Mouse (Mus musculus): ENCODE data around the gene Gm45234. TPM values are rescaled to one million over a fixed set of nuclear protein-coding genes. Genes with fewer than 3 reads are reported as not detected.

Gene Gm45234
- polyA plus RNA-seq, 1 experiment from 2014 or later = not detected

- H3K9me3 ChIP-seq = no peaks in the 10 kb centered on the region
- no peak for ATAC-seq (ENCODE audit: low FRiP score, low read depth)
- no peak overlapping the region for H3K4me3 ChIP-seq
- H3K9ac ChIP-seq = no peak overlapping the region
- 81% methylated on average over 4 of the region's 4 CpGs for WGBS
- H3K36me3 ChIP-seq = peaks cover 50% of the 10 kb centered on the region
- no peaks in the 10 kb centered on the region for H3K27me3 ChIP-seq (replicated peaks)
- no peak overlapping the region for H3K27ac ChIP-seq
- H3K4me2 ChIP-seq (replicated peaks) = no peak overlapping the region
- H3K4me1 ChIP-seq = 0 out of 2 replicates have a peak, but pooled peaks cover 3% of the 10 kb centered on the region
These were observed 56.5 kb downstream of the Gm45234 start for GRCm38 (mm10) chr6:124699366-124699765.

GRCm38 (mm10) chr6:124698751-124699150, 57.1 kb downstream of the Gm45234 start:
- 89% methylated on average over 6 of the region's 6 CpGs for WGBS
- H3K9me3 ChIP-seq = no peaks in the 10 kb centered on the region
- no peak overlapping the region for H3K4me2 ChIP-seq (replicated peaks)
- H3K4me3 ChIP-seq = no peak overlapping the region
- H3K9ac ChIP-seq = no peak overlapping the region
- H3K27ac ChIP-seq = no peak overlapping the region
- H3K36me3 ChIP-seq = peaks cover 44% of the 10 kb centered on the region
- ATAC-seq (ENCODE audit: low FRiP score, low read depth) = no peak
- H3K27me3 ChIP-seq (replicated peaks) = no peaks in the 10 kb centered on the region
- 0 out of 2 replicates have a peak, but pooled peaks cover 3% of the 10 kb centered on the region for H3K4me1 ChIP-seq

DNA sequence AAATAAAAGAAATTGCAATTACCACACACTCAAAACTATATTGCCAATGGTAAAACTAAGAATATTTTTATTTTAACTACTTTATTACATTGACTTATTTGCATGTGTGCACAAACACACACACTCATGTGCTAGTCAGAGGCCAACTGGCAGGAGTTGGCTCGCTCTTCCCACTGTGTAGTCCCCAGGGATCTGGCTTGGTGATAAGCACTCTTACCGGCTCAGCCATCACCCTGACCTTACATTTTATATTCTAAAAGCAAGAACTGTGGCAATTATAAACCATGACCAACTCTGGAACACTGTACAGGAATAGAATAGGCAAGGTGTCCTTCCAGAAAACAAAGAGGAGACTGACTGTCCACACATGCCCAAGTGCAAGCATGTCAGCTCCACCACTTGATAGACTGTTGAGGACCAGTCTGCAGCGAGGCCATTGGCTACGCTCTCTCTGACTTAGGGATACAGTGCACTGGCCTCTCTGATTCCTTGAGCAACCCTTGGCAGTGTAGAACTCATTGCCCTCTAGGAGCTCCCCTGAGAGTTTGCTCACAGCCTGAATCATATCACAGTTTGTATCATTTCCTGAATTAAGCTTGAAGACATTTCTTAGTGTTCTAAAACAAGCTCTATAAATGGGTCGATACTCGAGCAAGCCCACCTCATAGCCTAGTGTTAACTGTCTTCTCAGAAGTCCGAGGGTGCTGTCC, 59.2 kb downstream of the Gm45234 start:
- Histone ChIP-seq H3K4me1 (0 out of 2 replicates have a peak, but pooled peaks cover 3% of the 10 kb centered on the region), H3K9ac (no peak overlapping the region), H3K27ac (no peak overlapping the region), H3K27me3 (replicated peaks) (no peaks in the 10 kb centered on the region), H3K4me2 (replicated peaks) (no peak overlapping the region), H3K36me3 (peaks cover 23% of the 10 kb centered on the region; the same call in 1 of the 2 replicates), H3K4me3 (no peak overlapping the region), H3K9me3 (no peaks in the 10 kb centered on the region)
- WGBS = 95% methylated on average over 7 of the region's 7 CpGs
- no peak for ATAC-seq (ENCODE audit: low FRiP score, low read depth)

DNA sequence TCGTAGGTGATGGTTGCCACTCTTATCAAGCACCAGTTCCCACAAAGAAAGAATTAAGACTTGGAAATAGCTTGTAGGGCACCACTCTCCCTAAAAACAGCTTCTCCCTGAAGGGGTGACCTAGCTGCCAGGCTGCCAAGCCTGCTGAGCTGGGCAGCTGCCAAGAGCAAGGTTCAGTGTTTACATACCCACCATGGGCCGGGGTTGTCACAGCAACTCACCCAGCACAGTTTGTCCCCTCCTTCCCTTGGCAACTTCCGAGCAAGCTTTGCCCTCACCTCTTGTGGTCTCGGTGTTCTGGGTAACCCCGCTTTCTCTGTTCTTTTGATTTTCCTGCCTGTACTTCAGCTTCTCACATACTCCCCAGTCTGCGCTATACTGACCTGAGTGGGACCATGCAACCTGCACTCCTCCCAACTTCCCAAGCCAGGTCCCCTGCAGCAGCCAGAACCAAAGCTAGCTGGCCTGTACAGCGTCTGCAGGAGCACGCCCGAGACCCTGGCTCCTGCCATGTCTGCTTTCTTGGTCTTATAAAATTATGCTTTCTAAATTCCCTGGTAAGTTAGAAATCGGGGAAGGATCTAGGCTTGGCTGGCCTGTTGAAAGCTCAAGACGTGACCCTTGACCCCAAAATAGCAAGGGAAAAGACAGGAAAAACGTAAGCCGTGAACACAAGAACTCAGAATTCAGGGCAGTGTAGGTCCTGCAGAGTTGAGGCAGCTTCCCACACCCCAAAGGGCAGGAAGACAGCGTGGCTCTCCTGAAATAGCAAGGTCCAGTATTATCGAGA, 61.5 kb downstream of the Gm45234 start:
- H3K4me2 ChIP-seq (replicated peaks) = no peak overlapping the region
- H3K9me3 ChIP-seq = no peaks in the 10 kb centered on the region
- no peak overlapping the region for H3K9ac ChIP-seq
- H3K4me3 ChIP-seq = no peak overlapping the region
- 0 out of 2 replicates have a peak, but pooled peaks cover 4% of the 10 kb centered on the region for H3K36me3 ChIP-seq
- 0 out of 2 replicates have a peak, but pooled peaks cover 3% of the 10 kb centered on the region for H3K4me1 ChIP-seq
- WGBS = 86% methylated on average over 15 of the region's 15 CpGs
- ATAC-seq (ENCODE audit: low FRiP score, low read depth) = no peak
- no peaks in the 10 kb centered on the region for H3K27me3 ChIP-seq (replicated peaks)
- no peak overlapping the region for H3K27ac ChIP-seq

DNA sequence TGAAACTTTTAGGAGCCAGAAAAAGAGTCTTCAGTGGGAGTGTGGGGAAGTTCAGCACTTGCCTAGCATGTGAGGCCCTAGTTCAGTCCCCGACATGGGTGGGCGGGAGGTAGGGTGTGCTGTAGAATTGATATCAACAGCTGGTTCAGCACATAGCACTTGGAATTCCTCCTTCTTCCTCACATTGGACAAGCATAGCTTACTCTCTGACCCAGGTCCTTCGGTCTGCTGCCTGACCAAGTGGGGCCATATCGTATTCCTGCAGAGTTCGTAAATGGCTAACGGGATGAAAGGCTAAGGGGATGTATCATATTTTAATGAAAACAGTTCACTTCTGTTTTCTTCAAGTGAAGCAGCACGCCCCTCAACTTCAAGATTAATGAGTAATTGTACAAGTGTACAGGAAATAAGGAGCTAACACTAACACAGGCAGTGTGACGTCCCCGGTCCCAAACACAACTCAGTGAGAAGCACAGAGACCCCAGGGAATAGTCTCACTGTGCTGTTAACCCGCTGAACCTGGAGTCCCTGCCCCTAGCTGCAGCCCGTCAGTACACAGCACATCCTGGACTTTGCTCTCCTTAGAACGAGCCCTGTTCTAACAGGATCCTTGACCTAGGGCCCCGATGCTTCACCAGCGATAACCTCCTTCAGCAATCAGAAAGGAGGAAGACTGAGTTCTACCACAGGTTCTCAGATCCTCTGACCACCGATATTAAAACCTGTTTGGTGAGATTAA, 62.4 kb downstream of the Gm45234 start:
- Histone ChIP-seq H3K27me3 (replicated peaks) (no peaks in the 10 kb centered on the region), H3K27ac (no peak overlapping the region), H3K4me2 (replicated peaks) (no peak overlapping the region), H3K4me3 (no peak overlapping the region), H3K9me3 (no peaks in the 10 kb centered on the region), H3K36me3 (no peaks in the 10 kb centered on the region), H3K9ac (no peak overlapping the region), H3K4me1 (0 out of 2 replicates have a peak, but pooled peaks cover 3% of the 10 kb centered on the region)
- WGBS = 81% methylated on average over 15 of the region's 15 CpGs
- no peak for ATAC-seq (ENCODE audit: low FRiP score, low read depth)

DNA sequence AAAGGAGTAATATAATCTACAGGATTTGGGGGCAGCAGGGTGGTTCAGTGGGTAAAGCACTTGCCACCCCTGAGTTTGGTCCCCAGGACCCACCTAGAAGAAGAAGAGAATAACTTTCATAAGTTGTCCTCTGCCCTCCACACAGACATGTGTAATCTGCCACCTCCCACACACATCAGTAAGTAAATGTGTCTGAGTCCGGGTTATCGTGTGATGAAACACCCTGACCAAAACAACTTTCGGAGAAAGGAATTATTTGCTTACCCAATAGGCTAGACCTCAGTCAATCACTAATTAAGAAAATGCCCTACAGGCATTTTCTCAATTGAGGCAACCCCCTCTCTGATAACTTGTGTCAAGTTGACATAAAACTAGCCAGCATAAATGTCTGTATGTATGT, 65.3 kb downstream of the Gm45234 start:
- no peak overlapping the region for H3K9ac ChIP-seq
- 95% methylated on average over 3 of the region's 3 CpGs for WGBS
- H3K4me2 ChIP-seq (replicated peaks) = no peak overlapping the region
- no peak overlapping the region for H3K4me3 ChIP-seq
- H3K4me1 ChIP-seq = no peaks in the 10 kb centered on the region
- ATAC-seq (ENCODE audit: low FRiP score, low read depth) = no peak
- no peaks in the 10 kb centered on the region for H3K27me3 ChIP-seq (replicated peaks)
- H3K9me3 ChIP-seq = no peaks in the 10 kb centered on the region
- no peak overlapping the region for H3K27ac ChIP-seq
- no peaks in the 10 kb centered on the region for H3K36me3 ChIP-seq

MicroRNAs encoded within 50 kb of the gene (microRNA counts, 519-probe panel; counts per million panel counts)
- 342 counts per million, percentile 67 among the panel's probes with 10 or more counts for microRNA mmu-miR-141
- 342 counts per million, percentile 67 among the panel's probes with 10 or more counts for microRNA mmu-miR-200c

Small RNA genes within 50 kb of the gene (microRNA-seq; reads per million reads assigned to microRNA genes)
- gene Mir141 = 28.6 reads per million, percentile 34 among the genes with 10 or more reads in this experiment
- 156 reads per million, percentile 57 among the genes with 10 or more reads in this experiment for gene Mir200c

Other genes with a start within 250 kb of the Gm45234 start
- gene C1ra, start 243.6 kb downstream of the Gm45234 start, polyA plus RNA-seq (2016; fragmentation: Nextera tagmentation; extraction: Ambion mirVana) = 0.06 and 0.28 TPM in 2 replicates
- 0.34 and 0.42 TPM in 2 replicates for gene C1s1, start 213.7 kb downstream of the Gm45234 start, polyA plus RNA-seq (2016; fragmentation: Nextera tagmentation; extraction: Ambion mirVana)
- gene C1rb, start 185.7 kb downstream of the Gm45234 start, polyA plus RNA-seq (2016; fragmentation: Nextera tagmentation; extraction: Ambion mirVana) = not detected in 2 replicates
- gene C1s2, start 119.9 kb downstream of the Gm45234 start, polyA plus RNA-seq (2016; fragmentation: Nextera tagmentation; extraction: Ambion mirVana) = 0.08 TPM in 1 of 2 replicates, not detected in the other
- 39.0 and 44.0 TPM in 2 replicates for gene Lpcat3, start 93.0 kb downstream of the Gm45234 start, polyA plus RNA-seq (2016; fragmentation: Nextera tagmentation; extraction: Ambion mirVana)
- 159 and 161 TPM in 2 replicates for gene Emg1, start 43.8 kb downstream of the Gm45234 start, polyA plus RNA-seq (2016; fragmentation: Nextera tagmentation; extraction: Ambion mirVana)
- 312 and 315 TPM in 2 replicates for gene Phb2, start 43.7 kb downstream of the Gm45234 start, polyA plus RNA-seq (2016; fragmentation: Nextera tagmentation; extraction: Ambion mirVana)
- gene Ptpn6, start 17.3 kb downstream of the Gm45234 start, polyA plus RNA-seq (2016; fragmentation: Nextera tagmentation; extraction: Ambion mirVana) = 4.8 and 6.6 TPM in 2 replicates
- 527 and 552 TPM in 2 replicates for gene Grcc10, start 14.6 kb downstream of the Gm45234 start, polyA plus RNA-seq (2016; fragmentation: Nextera tagmentation; extraction: Ambion mirVana)
- gene Atn1, start 503 bp upstream of the Gm45234 start, polyA plus RNA-seq (2016; fragmentation: Nextera tagmentation; extraction: Ambion mirVana) = 16.8 and 17.4 TPM in 2 replicates
- 25.2 and 27.8 TPM in 2 replicates for gene Eno2, start 13.7 kb upstream of the Gm45234 start, polyA plus RNA-seq (2016; fragmentation: Nextera tagmentation; extraction: Ambion mirVana)
- 0.68 and 0.85 TPM in 2 replicates for gene Lrrc23, start 23.7 kb upstream of the Gm45234 start, polyA plus RNA-seq (2016; fragmentation: Nextera tagmentation; extraction: Ambion mirVana)
- gene Spsb2, start 52.6 kb upstream of the Gm45234 start, polyA plus RNA-seq (2016; fragmentation: Nextera tagmentation; extraction: Ambion mirVana) = 8.2 and 8.5 TPM in 2 replicates
- 461 and 485 TPM in 2 replicates for gene Tpi1, start 58.3 kb upstream of the Gm45234 start, polyA plus RNA-seq (2016; fragmentation: Nextera tagmentation; extraction: Ambion mirVana)
- 203 TPM in 2 replicates for gene Usp5, start 73.5 kb upstream of the Gm45234 start, polyA plus RNA-seq (2016; fragmentation: Nextera tagmentation; extraction: Ambion mirVana)
- gene Cdca3, start 73.5 kb upstream of the Gm45234 start, polyA plus RNA-seq (2016; fragmentation: Nextera tagmentation; extraction: Ambion mirVana) = 115 and 124 TPM in 2 replicates
- 0.50 and 0.52 TPM in 2 replicates for gene Gnb3, start 84.3 kb upstream of the Gm45234 start, polyA plus RNA-seq (2016; fragmentation: Nextera tagmentation; extraction: Ambion mirVana)
- 27.2 and 28.4 TPM in 2 replicates for gene P3h3, start 101.7 kb upstream of the Gm45234 start, polyA plus RNA-seq (2016; fragmentation: Nextera tagmentation; extraction: Ambion mirVana)
- gene Gpr162, start 108.0 kb upstream of the Gm45234 start, polyA plus RNA-seq (2016; fragmentation: Nextera tagmentation; extraction: Ambion mirVana) = 14.7 and 16.3 TPM in 2 replicates
- 0.06 TPM in 1 of 2 replicates, not detected in the other for gene Cd4, start 132.2 kb upstream of the Gm45234 start, polyA plus RNA-seq (2016; fragmentation: Nextera tagmentation; extraction: Ambion mirVana)
- 1.8 and 2.2 TPM in 2 replicates for gene Lag3, start 155.7 kb upstream of the Gm45234 start, polyA plus RNA-seq (2016; fragmentation: Nextera tagmentation; extraction: Ambion mirVana)
- gene Ptms, start 164.1 kb upstream of the Gm45234 start, polyA plus RNA-seq (2016; fragmentation: Nextera tagmentation; extraction: Ambion mirVana) = 718 and 773 TPM in 2 replicates
- gene Mlf2, start 175.4 kb upstream of the Gm45234 start, polyA plus RNA-seq (2016; fragmentation: Nextera tagmentation; extraction: Ambion mirVana) = 546 and 556 TPM in 2 replicates
- gene Cops7a, start 209.5 kb upstream of the Gm45234 start, polyA plus RNA-seq (2016; fragmentation: Nextera tagmentation; extraction: Ambion mirVana) = 91.5 and 99.8 TPM in 2 replicates
- 9.8 and 10.0 TPM in 2 replicates for gene Pianp, start 240.7 kb upstream of the Gm45234 start, polyA plus RNA-seq (2016; fragmentation: Nextera tagmentation; extraction: Ambion mirVana)

Data from neural tube, embryonic 12.5 days (tissue).